Mouse (Mus musculus): ENCODE results near the gene Dagla. TPM values are rescaled to one million over a fixed set of nuclear protein-coding genes. Genes with fewer than 3 reads are reported as not detected.

Gene Dagla
- polyA plus RNA-seq, 1 experiment = 5.6 TPM

DNA sequence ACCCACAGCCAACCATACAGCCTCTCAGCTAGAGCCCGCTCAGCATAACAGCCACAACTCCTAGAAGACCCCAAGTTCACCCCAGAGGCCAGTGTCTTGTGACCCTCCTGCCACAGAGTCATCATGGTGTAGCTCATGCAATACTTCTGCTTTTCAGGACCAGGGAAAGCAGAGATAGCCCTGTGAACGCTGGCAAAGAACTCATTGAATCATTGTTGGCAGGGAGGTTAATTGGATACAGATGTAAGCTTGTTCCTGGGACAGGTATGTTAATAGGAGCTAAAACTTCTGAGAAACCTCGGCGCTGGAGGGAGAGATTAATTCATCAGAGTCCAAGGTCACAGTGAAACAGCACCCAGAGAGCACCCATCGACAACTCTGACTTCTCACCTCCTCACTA is 36.0 kb upstream of the Dagla start:
- 36% methylated on average over 5 of the region's 5 CpGs for WGBS

DNA sequence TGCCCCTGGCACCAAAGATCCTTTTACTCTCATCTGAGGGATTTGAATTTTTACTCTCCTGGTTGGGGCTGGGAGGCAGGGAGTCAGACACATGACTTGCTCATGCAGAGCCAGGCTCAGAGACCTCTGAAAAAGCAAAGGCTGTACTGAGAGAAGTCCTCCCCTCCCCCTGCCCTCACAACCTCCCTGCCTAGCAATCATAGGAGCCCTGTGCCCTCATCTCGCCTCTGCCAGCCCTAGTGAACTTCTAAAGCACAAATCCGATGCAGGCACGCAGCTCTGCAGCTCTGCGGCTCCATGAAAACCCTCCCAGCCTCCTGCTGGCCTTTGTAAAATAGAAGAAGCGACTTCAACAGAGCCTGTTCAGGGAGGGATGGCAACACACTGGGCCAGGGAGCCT is 34.6 kb upstream of the Dagla start:
- WGBS = 57% methylated on average over 5 of the region's 5 CpGs
- TF ChIP-seq POLR2A (IDR thresholded peaks at IDR 0.05; ENCODE audit: low read depth, low read length) (no peak), CTCF (IDR thresholded peaks at IDR 0.05; ENCODE audit: extremely low read depth, insufficient read length, insufficient replicate concordance, low read depth, low read length) (no peak)
- Histone ChIP-seq H3K36me3 (ENCODE audit: control insufficient read depth, insufficient read depth, low read length) (no peaks in the 10 kb centered on the region), H3K4me1 (ENCODE audit: control insufficient read depth, insufficient read depth, insufficient read length, low read length) (no peaks in the 10 kb centered on the region), H3K27ac (ENCODE audit: insufficient read depth, low read depth, low read length) (no peak overlapping the region), H3K4me3 (ENCODE audit: low read depth, low read length) (no peak overlapping the region), H3K27me3 (ENCODE audit: control insufficient read depth, insufficient read depth, low read length) (no peaks in the 10 kb centered on the region; the same call in none of the 2 replicates)

More for the DNA sequence above, 36.0 kb upstream of the Dagla start:
- Histone ChIP-seq H3K36me3 (ENCODE audit: control insufficient read depth, insufficient read depth, low read length) (no peaks in the 10 kb centered on the region), H3K27ac (ENCODE audit: insufficient read depth, low read depth, low read length) (no peak overlapping the region), H3K4me1 (ENCODE audit: control insufficient read depth, insufficient read depth, insufficient read length, low read length) (no peaks in the 10 kb centered on the region), H3K4me3 (ENCODE audit: low read depth, low read length) (no peak overlapping the region), H3K27me3 (ENCODE audit: control insufficient read depth, insufficient read depth, low read length) (no peaks in the 10 kb centered on the region; the same call in 1 of the 2 replicates)
- no peak for TF ChIP-seq CTCF (IDR thresholded peaks at IDR 0.05; ENCODE audit: extremely low read depth, insufficient read length, insufficient replicate concordance, low read depth, low read length)
- no peak for TF ChIP-seq POLR2A (IDR thresholded peaks at IDR 0.05; ENCODE audit: low read depth, low read length)

DNA sequence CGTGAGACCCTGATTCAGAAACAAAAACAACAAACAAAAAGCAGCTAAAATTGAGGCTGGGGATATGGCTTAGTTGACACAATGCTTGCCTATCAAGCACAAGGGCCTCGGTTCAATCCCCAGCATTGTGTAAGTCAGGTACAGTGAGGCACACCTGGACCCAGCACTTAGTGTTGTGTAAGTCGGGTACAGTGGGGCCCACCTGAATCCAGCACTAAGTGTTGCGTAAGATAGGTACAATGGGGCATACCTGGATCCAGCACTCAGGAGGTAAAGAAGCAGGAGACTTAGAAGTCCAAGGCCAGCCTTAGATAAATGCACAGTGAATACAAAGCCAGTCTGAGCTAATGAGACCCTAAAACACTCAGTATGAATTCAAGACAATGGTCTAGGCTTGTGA is 34.0 kb upstream of the Dagla start:
- Histone ChIP-seq H3K36me3 (ENCODE audit: control insufficient read depth, insufficient read depth, low read length) (no peaks in the 10 kb centered on the region), H3K4me3 (ENCODE audit: low read depth, low read length) (no peak overlapping the region), H3K27ac (ENCODE audit: insufficient read depth, low read depth, low read length) (no peak overlapping the region), H3K4me1 (ENCODE audit: control insufficient read depth, insufficient read depth, insufficient read length, low read length) (no peaks in the 10 kb centered on the region), H3K27me3 (ENCODE audit: control insufficient read depth, insufficient read depth, low read length) (no peaks in the 10 kb centered on the region; the same call in none of the 2 replicates)
- 49% methylated on average over 4 of the region's 4 CpGs for WGBS
- no peak for TF ChIP-seq CTCF (IDR thresholded peaks at IDR 0.05; ENCODE audit: extremely low read depth, insufficient read length, insufficient replicate concordance, low read depth, low read length)
- TF ChIP-seq POLR2A (IDR thresholded peaks at IDR 0.05; ENCODE audit: low read depth, low read length) = no peak

DNA sequence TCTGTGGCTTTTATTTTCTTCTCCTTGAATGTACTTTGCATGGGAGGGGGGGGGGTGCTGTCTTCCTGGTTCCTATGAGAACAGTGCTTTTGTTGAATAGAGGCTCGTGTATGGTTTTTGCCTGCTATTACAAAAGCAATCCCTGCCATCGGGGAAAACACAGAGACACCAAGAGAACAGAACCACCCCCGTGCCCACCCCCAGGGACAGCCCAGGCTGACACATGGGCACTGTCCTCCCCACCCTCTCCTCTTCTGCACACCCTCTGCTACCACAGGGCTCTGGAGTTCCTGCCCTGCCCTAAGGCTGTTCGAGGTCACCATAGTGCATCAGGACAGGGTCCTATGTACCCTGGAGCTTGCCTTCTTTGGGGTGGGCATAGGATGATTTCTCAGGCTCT is 29.8 kb upstream of the Dagla start:
- H3K27ac ChIP-seq (ENCODE audit: insufficient read depth, low read depth, low read length) = no peak overlapping the region
- WGBS = 72% methylated on average over 4 of the region's 4 CpGs
- no peaks in the 10 kb centered on the region for H3K4me1 ChIP-seq (ENCODE audit: control insufficient read depth, insufficient read depth, insufficient read length, low read length)
- H3K4me3 ChIP-seq (ENCODE audit: low read depth, low read length) = no peak overlapping the region
- TF ChIP-seq CTCF (IDR thresholded peaks at IDR 0.05; ENCODE audit: extremely low read depth, insufficient read length, insufficient replicate concordance, low read depth, low read length) = no peak
- no peak for TF ChIP-seq POLR2A (IDR thresholded peaks at IDR 0.05; ENCODE audit: low read depth, low read length)
- no peaks in the 10 kb centered on the region; the same call in 1 of the 2 replicates for H3K27me3 ChIP-seq (ENCODE audit: control insufficient read depth, insufficient read depth, low read length)
- H3K36me3 ChIP-seq (ENCODE audit: control insufficient read depth, insufficient read depth, low read length) = no peaks in the 10 kb centered on the region

DNA sequence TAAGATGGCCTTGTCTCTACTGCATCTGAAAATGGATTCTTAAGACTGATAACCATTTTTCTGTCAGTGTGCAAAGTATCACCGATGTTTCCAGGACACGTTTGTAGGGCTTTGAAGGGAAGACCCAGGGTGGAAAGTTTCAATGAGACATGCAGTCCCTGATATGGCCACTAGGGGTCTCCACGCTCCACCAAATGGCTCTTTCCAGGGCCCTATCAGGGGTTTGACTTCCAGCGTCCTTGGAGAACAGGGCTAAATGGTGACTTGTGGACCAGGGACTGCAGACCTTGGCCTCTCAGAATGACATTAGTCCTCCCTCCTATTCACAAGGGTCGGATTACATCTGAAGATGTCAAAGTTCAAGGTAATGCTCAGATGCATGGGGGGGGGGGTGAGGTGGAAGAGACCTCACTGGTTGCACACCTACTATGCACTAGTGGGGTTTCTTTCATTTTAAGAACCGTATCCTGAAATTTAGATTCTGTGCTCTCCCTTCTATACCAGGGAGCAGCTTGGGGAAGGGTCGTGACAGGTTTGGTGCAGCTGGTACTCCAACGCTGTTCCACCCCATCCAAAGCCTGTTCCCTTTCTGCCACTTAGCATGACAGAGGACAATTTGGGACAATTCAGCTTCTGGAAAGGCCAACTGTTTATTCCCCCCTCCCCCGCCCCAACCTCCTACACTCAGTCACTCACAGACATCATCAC is 29.0 kb upstream of the Dagla start:
- Histone ChIP-seq H3K4me1 (ENCODE audit: control insufficient read depth, insufficient read depth, insufficient read length, low read length) (no peaks in the 10 kb centered on the region), H3K27me3 (ENCODE audit: control insufficient read depth, insufficient read depth, low read length) (no peaks in the 10 kb centered on the region; the same call in 1 of the 2 replicates), H3K27ac (ENCODE audit: insufficient read depth, low read depth, low read length) (no peak overlapping the region), H3K4me3 (ENCODE audit: low read depth, low read length) (no peak overlapping the region), H3K36me3 (ENCODE audit: control insufficient read depth, insufficient read depth, low read length) (no peaks in the 10 kb centered on the region)
- TF ChIP-seq POLR2A (IDR thresholded peaks at IDR 0.05; ENCODE audit: low read depth, low read length) (no peak), CTCF (IDR thresholded peaks at IDR 0.05; ENCODE audit: extremely low read depth, insufficient read length, insufficient replicate concordance, low read depth, low read length) (peak; percentile 92; the same call in 1 of the 2 replicates)
- 39% methylated on average over 9 of the region's 9 CpGs for WGBS

DNA sequence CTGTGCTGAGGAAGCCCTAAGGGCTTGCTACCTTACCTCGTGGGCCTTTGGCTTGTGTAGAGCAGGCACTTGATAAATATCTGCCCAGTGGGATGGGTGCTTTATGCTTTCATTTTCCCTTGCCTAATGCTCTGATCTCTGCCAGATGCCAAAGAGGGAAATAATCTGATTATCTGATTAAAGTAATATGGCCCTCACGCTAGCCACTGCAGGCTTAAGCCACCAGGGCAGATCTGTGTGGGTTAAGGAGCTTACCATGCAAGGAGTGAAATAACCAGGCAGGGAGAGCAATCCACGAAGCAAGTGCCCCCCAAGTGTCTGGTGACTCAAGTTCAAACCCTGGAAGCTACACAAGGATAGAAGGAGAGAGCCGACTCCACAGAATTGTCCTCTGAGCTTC is 27.0 kb upstream of the Dagla start:
- no peak overlapping the region for H3K27ac ChIP-seq (ENCODE audit: insufficient read depth, low read depth, low read length)
- no peaks in the 10 kb centered on the region; the same call in 1 of the 2 replicates for H3K27me3 ChIP-seq (ENCODE audit: control insufficient read depth, insufficient read depth, low read length)
- TF ChIP-seq POLR2A (IDR thresholded peaks at IDR 0.05; ENCODE audit: low read depth, low read length) = no peak
- TF ChIP-seq CTCF (IDR thresholded peaks at IDR 0.05; ENCODE audit: extremely low read depth, insufficient read length, insufficient replicate concordance, low read depth, low read length) = no peak
- 36% methylated on average over 4 of the region's 4 CpGs for WGBS
- H3K4me1 ChIP-seq (ENCODE audit: control insufficient read depth, insufficient read depth, insufficient read length, low read length) = no peaks in the 10 kb centered on the region
- H3K4me3 ChIP-seq (ENCODE audit: low read depth, low read length) = no peak overlapping the region
- H3K36me3 ChIP-seq (ENCODE audit: control insufficient read depth, insufficient read depth, low read length) = no peaks in the 10 kb centered on the region

DNA sequence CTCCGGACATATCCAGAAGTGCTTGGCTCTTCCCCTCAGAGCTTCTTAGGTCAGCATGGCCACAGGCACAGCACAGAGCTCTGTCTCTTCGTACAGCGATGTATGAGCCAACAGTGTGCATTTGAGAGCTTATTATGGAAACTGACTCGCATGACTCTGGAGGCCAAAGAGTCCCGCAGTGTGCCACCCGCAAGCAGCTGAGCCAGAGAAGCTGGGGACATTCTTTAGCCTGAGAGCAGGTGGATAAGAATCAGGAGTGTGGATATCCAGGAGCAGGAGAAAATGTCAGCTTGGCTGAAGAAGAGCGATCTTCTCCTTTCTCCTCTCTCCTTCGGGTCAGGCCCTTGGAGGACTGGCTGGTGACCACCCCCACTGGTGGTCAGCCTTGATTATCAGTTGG is 24.4 kb upstream of the Dagla start:
- no peaks in the 10 kb centered on the region for H3K36me3 ChIP-seq (ENCODE audit: control insufficient read depth, insufficient read depth, low read length)
- no peaks in the 10 kb centered on the region for H3K27me3 ChIP-seq (ENCODE audit: control insufficient read depth, insufficient read depth, low read length)
- H3K4me1 ChIP-seq (ENCODE audit: control insufficient read depth, insufficient read depth, insufficient read length, low read length) = no peaks in the 10 kb centered on the region
- H3K27ac ChIP-seq (ENCODE audit: insufficient read depth, low read depth, low read length) = no peak overlapping the region
- TF ChIP-seq POLR2A (IDR thresholded peaks at IDR 0.05; ENCODE audit: low read depth, low read length) (no peak), CTCF (IDR thresholded peaks at IDR 0.05; ENCODE audit: extremely low read depth, insufficient read length, insufficient replicate concordance, low read depth, low read length) (no peak)
- H3K4me3 ChIP-seq (ENCODE audit: low read depth, low read length) = no peak overlapping the region
- 73% methylated on average over 8 of the region's 8 CpGs for WGBS

Data from small intestine, adult 2 months (tissue).